Mouse (Mus musculus) embryonic fibroblast, embryonic 13.5 days (primary cell): ENCODE data around the gene Ensa.

Experiments
- CTCF ChIP-seq: IDR thresholded peaks from 2 replicates; pipeline ENCODE4 v1.5.1; 2011; ENCODE audit warnings: mild to moderate bottlenecking, control low read depth, low read length, moderate library complexity, borderline replicate concordance; ENCODE audit not compliant: insufficient read depth
- POLR2A ChIP-seq: IDR thresholded peaks from 2 replicates; pipeline ENCODE4 v1.6.1; 2011; ENCODE audit warnings: low read depth, mild to moderate bottlenecking, control low read depth, low read length, moderate library complexity

DNA sequence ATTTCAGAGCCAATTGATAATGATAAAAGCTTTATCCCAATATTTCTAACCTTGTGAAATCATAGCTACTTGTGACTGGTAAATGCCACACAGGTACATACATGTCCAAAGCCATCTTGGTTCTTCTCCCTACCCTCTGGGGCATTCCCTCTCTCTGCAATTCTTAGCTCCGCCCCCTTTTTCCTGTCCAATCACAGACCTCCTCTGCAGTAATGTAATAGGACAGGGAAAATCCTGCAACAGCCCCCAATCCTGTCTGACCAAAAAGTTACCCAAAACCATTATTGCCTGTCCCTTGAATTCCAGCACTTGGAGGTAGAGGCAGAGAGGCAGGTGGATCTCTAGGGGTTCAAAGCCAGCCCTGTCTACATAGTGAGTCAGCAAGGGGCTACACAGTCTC, 3.6 kb upstream of the Ensa start:
- TF ChIP-seq POLR2A (no peak), CTCF (no peak)
